Mouse (Mus musculus): ENCODE data around the gene Mbl1. TPM values are rescaled to one million over a fixed set of nuclear protein-coding genes. Genes with fewer than 3 reads are reported as not detected.

The Mbl1 gene
- polyA plus RNA-seq, 1 experiment from 2014 or later: not detected

GRCm38 (mm10) chr14:41170514-41170913 lies 19.3 kb downstream of the Mbl1 start:
- Histone ChIP-seq H3K4me1 (replicated peaks; ENCODE audit: control insufficient read depth, insufficient read depth, low read length) (no peaks in the 10 kb centered on the region), H3K9ac (no peak overlapping the region), H3K36me3 (replicated peaks; ENCODE audit: control insufficient read depth, insufficient read depth) (no peaks in the 10 kb centered on the region), H3K9me3 (ENCODE audit: control insufficient read depth, low read length) (no peaks in the 10 kb centered on the region), H3K4me2 (replicated peaks) (no peak overlapping the region), H3K27ac (no peak overlapping the region), H3K27me3 (ENCODE audit: control insufficient read depth, insufficient read depth, low read length) (no peaks in the 10 kb centered on the region), H3K4me3 (replicated peaks; ENCODE audit: low read length) (no peak overlapping the region)
- WGBS: 89% methylated on average over 2 of the region's 2 CpGs
- DNase-seq (ENCODE audit: low spot score) (no peak), ATAC-seq (ENCODE audit: low FRiP score) (no peak)

- no peaks in the 10 kb centered on the region for H3K36me3 ChIP-seq (replicated peaks; ENCODE audit: control insufficient read depth, insufficient read depth)
- no peak overlapping the region for H3K9ac ChIP-seq
- DNase-seq (ENCODE audit: low spot score): no peak
- H3K27me3 ChIP-seq (ENCODE audit: control insufficient read depth, insufficient read depth, low read length): no peaks in the 10 kb centered on the region
- no peak overlapping the region for H3K4me3 ChIP-seq (replicated peaks; ENCODE audit: low read length)
- no peaks in the 10 kb centered on the region for H3K9me3 ChIP-seq (ENCODE audit: control insufficient read depth, low read length)
- no peak overlapping the region for H3K4me2 ChIP-seq (replicated peaks)
- H3K27ac ChIP-seq: no peak overlapping the region
- ATAC-seq (ENCODE audit: low FRiP score): no peak
- WGBS: 84% methylated on average over 1 of the region's 1 CpGs
- H3K4me1 ChIP-seq (replicated peaks; ENCODE audit: control insufficient read depth, insufficient read depth, low read length): no peaks in the 10 kb centered on the region
Measured at GRCm38 (mm10) chr14:41174802-41175201, 23.5 kb downstream of the Mbl1 start.

GRCm38 (mm10) chr14:41185059-41185821 lies 34.0 kb downstream of the Mbl1 start, which contains the start of gene Sftpd:
Sftpd (minus strand) TSS chr14:41185149.
- Histone ChIP-seq H3K9me3 (ENCODE audit: control insufficient read depth, low read length) (no peaks in the 10 kb centered on the region), H3K36me3 (replicated peaks; ENCODE audit: control insufficient read depth, insufficient read depth) (no peaks in the 10 kb centered on the region), H3K4me2 (replicated peaks) (no peak within 1 kb of the TSS), H3K27ac (no peak within 1 kb of the TSS), H3K9ac (no peak within 1 kb of the TSS), H3K27me3 (ENCODE audit: control insufficient read depth, insufficient read depth, low read length) (no peaks in the 10 kb centered on the region), H3K4me1 (replicated peaks; ENCODE audit: control insufficient read depth, insufficient read depth, low read length) (no peaks in the 10 kb centered on the region), H3K4me3 (replicated peaks; ENCODE audit: low read length) (no peak within 1 kb of the TSS)
- ATAC-seq (ENCODE audit: low FRiP score): no peak
- WGBS: 86% methylated on average over 4 of the region's 4 CpGs
- no peak for DNase-seq (ENCODE audit: low spot score)

GRCm38 (mm10) chr14:41189496-41189895 lies 38.2 kb downstream of the Mbl1 start:
- ATAC-seq (ENCODE audit: low FRiP score): no peak
- no peaks in the 10 kb centered on the region for H3K27me3 ChIP-seq (ENCODE audit: control insufficient read depth, insufficient read depth, low read length)
- H3K4me1 ChIP-seq (replicated peaks; ENCODE audit: control insufficient read depth, insufficient read depth, low read length): no peaks in the 10 kb centered on the region
- H3K9ac ChIP-seq: no peak overlapping the region
- H3K27ac ChIP-seq: no peak overlapping the region
- H3K36me3 ChIP-seq (replicated peaks; ENCODE audit: control insufficient read depth, insufficient read depth): no peaks in the 10 kb centered on the region
- H3K4me3 ChIP-seq (replicated peaks; ENCODE audit: low read length): no peak overlapping the region
- no peak overlapping the region for H3K4me2 ChIP-seq (replicated peaks)
- whole genome bisulfite sequencing: 81% methylated on average over 2 of the region's 2 CpGs
- H3K9me3 ChIP-seq (ENCODE audit: control insufficient read depth, low read length): 0 out of 2 replicates have a peak, but pooled peaks cover 4% of the 10 kb centered on the region
- DNase-seq (ENCODE audit: low spot score): no peak

- Histone ChIP-seq H3K4me1 (replicated peaks; ENCODE audit: control insufficient read depth, insufficient read depth, low read length) (no peaks in the 10 kb centered on the region), H3K36me3 (replicated peaks; ENCODE audit: control insufficient read depth, insufficient read depth) (no peaks in the 10 kb centered on the region), H3K4me3 (replicated peaks; ENCODE audit: low read length) (no peak overlapping the region), H3K27ac (no peak overlapping the region), H3K27me3 (ENCODE audit: control insufficient read depth, insufficient read depth, low read length) (no peaks in the 10 kb centered on the region), H3K4me2 (replicated peaks) (no peak overlapping the region), H3K9me3 (ENCODE audit: control insufficient read depth, low read length) (no peaks in the 10 kb centered on the region), H3K9ac (no peak overlapping the region)
- ATAC-seq (ENCODE audit: low FRiP score) (no peak), DNase-seq (ENCODE audit: low spot score) (no peak)
- WGBS: 71% methylated on average over 6 of the region's 6 CpGs
Measured at GRCm38 (mm10) chr14:41198037-41198730, 46.9 kb downstream of the Mbl1 start.

Other genes with a start within 250 kb of the Mbl1 start
- 65.6 and 70.1 TPM in 2 replicates for gene Tspan14, start 184.7 kb upstream of the Mbl1 start, polyA plus RNA-seq (2014; fragmentation: Nextera tagmentation; extraction: Ambion mirVana)
- gene Fam213a, start 137.7 kb upstream of the Mbl1 start, polyA plus RNA-seq (2014; fragmentation: Nextera tagmentation; extraction: Ambion mirVana): 86.6 and 94.3 TPM in 2 replicates
- 0.70 and 1.6 TPM in 2 replicates for gene Dydc2, start 82.2 kb upstream of the Mbl1 start, polyA plus RNA-seq (2014; fragmentation: Nextera tagmentation; extraction: Ambion mirVana)
- gene Dydc1, start 78.5 kb upstream of the Mbl1 start, polyA plus RNA-seq (2014; fragmentation: Nextera tagmentation; extraction: Ambion mirVana): not detected in 2 replicates
- gene Mat1a, start 46.4 kb upstream of the Mbl1 start, polyA plus RNA-seq (2014; fragmentation: Nextera tagmentation; extraction: Ambion mirVana): not detected in 2 replicates
- not detected in 2 replicates for gene Sftpa1, start 19.7 kb upstream of the Mbl1 start, polyA plus RNA-seq (2014; fragmentation: Nextera tagmentation; extraction: Ambion mirVana)
- not detected in 2 replicates for gene Sftpd, start 33.7 kb downstream of the Mbl1 start, polyA plus RNA-seq (2014; fragmentation: Nextera tagmentation; extraction: Ambion mirVana)
- 0.17 and 0.60 TPM in 2 replicates for gene Gm2832, start 127.3 kb downstream of the Mbl1 start, polyA plus RNA-seq (2014; fragmentation: Nextera tagmentation; extraction: Ambion mirVana)
- not detected in 2 replicates for gene Gm5798, start 197.2 kb downstream of the Mbl1 start, polyA plus RNA-seq (2014; fragmentation: Nextera tagmentation; extraction: Ambion mirVana)
- 0.20 TPM in 1 of 2 replicates, not detected in the other for gene Gm7945, start 234.9 kb downstream of the Mbl1 start, polyA plus RNA-seq (2014; fragmentation: Nextera tagmentation; extraction: Ambion mirVana)

All from hindbrain, embryonic 14.5 days (tissue).